Mouse (Mus musculus) intestine, embryonic 16.5 days (tissue): ENCODE measurements around the gene Frzb. TPM values are rescaled to one million over a fixed set of nuclear protein-coding genes. Genes with fewer than 3 reads are reported as not detected.

ENCODE experiments used
- ATAC-seq: fragments of 200-750 bp; cut with Nextera tagmentation; 2 replicates; pipeline ENCODE4 v1.8.0; 2017; ENCODE audit warnings: moderate TSS enrichment, moderate library complexity
- H3K27ac ChIP-seq: fragments of 300-500 bp; sonication (generic); 2 replicates; pipeline ENCODE4 v1.5.1; 2014; ENCODE audit warnings: mild to moderate bottlenecking, low read length
- H3K27me3 ChIP-seq: fragments of 300-500 bp; sonication (generic); replicated peaks from 2 replicates; pipeline ENCODE4 v1.6.1; 2014; ENCODE audit warnings: low read length, control low read depth, mixed read lengths; ENCODE audit not compliant: control insufficient read depth, insufficient read depth
- H3K36me3 ChIP-seq: fragments of 300-500 bp; sonication (generic); 2 replicates; pipeline ENCODE4 v1.6.1; 2014; ENCODE audit warnings: low read length, control low read depth; ENCODE audit not compliant: control insufficient read depth, insufficient read depth
- H3K4me1 ChIP-seq: fragments of 300-500 bp; sonication (generic); 2 replicates; pipeline ENCODE4 v1.6.1; 2014; ENCODE audit warnings: low read length, control low read depth, mixed read lengths; ENCODE audit not compliant: control insufficient read depth, insufficient read depth
- H3K4me2 ChIP-seq: fragments of 300-500 bp; sonication (generic); 2 replicates; pipeline ENCODE4 v1.6.1; 2014; ENCODE audit warnings: low read depth, low read length, control low read depth
- H3K4me3 ChIP-seq: fragments of 300-500 bp; sonication (generic); 2 replicates; pipeline ENCODE4 v1.5.1; 2014; ENCODE audit warnings: mild to moderate bottlenecking, low read length
- H3K9ac ChIP-seq: fragments of 300-500 bp; sonication (generic); 2 replicates; pipeline ENCODE4 v1.6.1; 2014; ENCODE audit warnings: low read depth, low read length
- H3K9me3 ChIP-seq: fragments of 300-500 bp; sonication (generic); 2 replicates; pipeline ENCODE4 v1.6.1; 2016; ENCODE audit warnings: low read length, control low read depth; ENCODE audit not compliant: control insufficient read depth
- WGBS: fragments of 180-500 bp; shearing (Covaris S2); extraction: QIAGEN DNeasy Blood & Tissue Kit; methylation state at CpG from one replicate; pipeline ENCODE4 v1.1.7; 2014; 5-methylcytosine and 5-hydroxymethylcytosine counted together
- polyA plus RNA-seq: library from polyadenylated mRNA; unstranded; fragments of >200 nt; fragmentation: Nextera tagmentation; extraction: Ambion mirVana; gene quantifications from 2 replicates; pipeline ENCODE4 v1.2.1, GENCODE M21; 2015

Frzb gene
- polyA plus RNA-seq, 1 experiment from 2014 or later: 2.4 TPM

GRCm38 (mm10) chr2:80434783-80435572 lies 12.4 kb downstream of the Frzb start:
- no peak overlapping the region for H3K27ac ChIP-seq
- ATAC-seq: no peak
- H3K9me3 ChIP-seq: no peaks in the 10 kb centered on the region
- no peaks in the 10 kb centered on the region for H3K4me1 ChIP-seq
- no peak overlapping the region for H3K4me2 ChIP-seq
- 53% methylated on average over 11 of the region's 11 CpGs for WGBS
- no peak overlapping the region for H3K9ac ChIP-seq
- no peak overlapping the region for H3K4me3 ChIP-seq
- H3K36me3 ChIP-seq: no peaks in the 10 kb centered on the region
- H3K27me3 ChIP-seq: no peaks in the 10 kb centered on the region

- 88% methylated on average over 6 of the region's 6 CpGs for WGBS
- H3K27me3 ChIP-seq: no peaks in the 10 kb centered on the region
- H3K4me2 ChIP-seq: no peak overlapping the region
- no peaks in the 10 kb centered on the region for H3K9me3 ChIP-seq
- no peak overlapping the region for H3K9ac ChIP-seq
- H3K4me3 ChIP-seq: no peak overlapping the region
- no peaks in the 10 kb centered on the region for H3K4me1 ChIP-seq
- H3K27ac ChIP-seq: no peak overlapping the region
- no peak for ATAC-seq
- no peaks in the 10 kb centered on the region for H3K36me3 ChIP-seq
Measured at GRCm38 (mm10) chr2:80433254-80433876, 14.1 kb downstream of the Frzb start.

DNA sequence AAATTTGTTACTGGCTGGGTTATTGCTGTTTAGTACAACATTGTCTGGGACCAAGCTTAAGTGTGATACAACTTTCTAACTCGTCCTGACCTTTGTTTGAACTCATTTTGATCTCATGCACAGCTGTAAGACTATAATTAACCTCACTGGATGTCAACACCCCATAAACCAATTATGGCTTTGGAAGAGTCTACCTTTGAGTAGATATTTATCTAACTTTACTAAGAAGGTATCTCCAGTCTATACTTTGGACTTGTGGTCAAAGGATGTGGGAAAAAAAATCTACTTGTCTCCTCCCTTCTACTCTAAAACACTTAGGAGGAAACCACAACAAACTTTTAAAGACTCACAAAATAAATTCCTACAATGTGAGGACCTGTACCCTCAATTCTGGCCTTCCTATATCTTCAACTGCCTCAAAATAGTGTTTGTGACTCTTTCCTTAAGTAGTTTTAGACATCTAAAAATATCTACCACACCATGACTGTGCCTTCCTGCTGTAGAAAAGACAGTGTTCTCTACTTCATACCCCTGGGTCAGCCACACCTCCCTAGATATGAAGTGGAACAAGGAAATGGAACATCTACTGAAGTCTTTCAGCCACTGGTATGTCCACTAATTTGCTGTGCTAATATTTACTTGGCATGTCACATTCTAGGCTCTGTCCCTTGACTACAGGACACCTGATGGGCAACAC lies 16.9 kb downstream of the Frzb start:
- Histone ChIP-seq H3K27me3 (no peaks in the 10 kb centered on the region), H3K4me1 (no peaks in the 10 kb centered on the region), H3K4me2 (no peak overlapping the region), H3K4me3 (no peak overlapping the region), H3K36me3 (no peaks in the 10 kb centered on the region), H3K27ac (no peak overlapping the region), H3K9me3 (no peaks in the 10 kb centered on the region), H3K9ac (no peak overlapping the region)
- WGBS: 33% methylated on average over 1 of the region's 1 CpGs
- peak; percentile 38; the same call in 1 of the 2 replicates for ATAC-seq

- Histone ChIP-seq H3K4me1 (no peaks in the 10 kb centered on the region), H3K27ac (no peak overlapping the region), H3K9me3 (no peaks in the 10 kb centered on the region), H3K4me3 (no peak overlapping the region), H3K27me3 (no peaks in the 10 kb centered on the region), H3K4me2 (no peak overlapping the region), H3K36me3 (no peaks in the 10 kb centered on the region), H3K9ac (no peak overlapping the region)
- ATAC-seq: no peak
- 92% methylated on average over 5 of the region's 5 CpGs for WGBS
Measured at GRCm38 (mm10) chr2:80423116-80423515, 24.3 kb downstream of the Frzb start.

GRCm38 (mm10) chr2:80421990-80422389 lies 25.4 kb downstream of the Frzb start:
- Histone ChIP-seq H3K4me1 (no peaks in the 10 kb centered on the region), H3K4me2 (no peak overlapping the region), H3K9me3 (no peaks in the 10 kb centered on the region), H3K27me3 (no peaks in the 10 kb centered on the region), H3K9ac (no peak overlapping the region), H3K36me3 (no peaks in the 10 kb centered on the region), H3K27ac (no peak overlapping the region), H3K4me3 (no peak overlapping the region)
- WGBS: 51% methylated on average over 1 of the region's 1 CpGs
- no peak for ATAC-seq

DNA sequence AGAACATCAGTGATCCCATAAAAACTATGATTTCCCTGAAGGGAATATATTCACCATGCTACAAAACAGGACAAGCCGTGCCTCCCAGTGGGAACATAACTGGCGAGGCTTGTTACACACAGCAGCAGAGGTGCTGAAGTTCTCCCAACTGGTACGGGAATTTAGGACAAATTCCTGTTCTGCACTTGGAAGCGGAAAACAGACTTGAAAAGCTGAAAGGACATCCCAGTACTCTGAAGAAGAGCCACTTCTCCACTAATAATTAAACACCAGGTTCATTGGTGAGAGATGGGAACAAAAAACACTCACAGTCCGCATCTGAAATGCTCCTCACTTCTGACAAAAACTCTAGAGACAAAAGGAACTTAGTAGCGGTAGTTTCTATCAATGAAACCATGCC lies 31.1 kb downstream of the Frzb start:
- no peak for ATAC-seq
- Histone ChIP-seq H3K9me3 (no peaks in the 10 kb centered on the region), H3K4me1 (no peaks in the 10 kb centered on the region), H3K4me3 (no peak overlapping the region), H3K4me2 (no peak overlapping the region), H3K36me3 (no peaks in the 10 kb centered on the region), H3K9ac (no peak overlapping the region), H3K27ac (no peak overlapping the region), H3K27me3 (no peaks in the 10 kb centered on the region)
- WGBS: 88% methylated on average over 6 of the region's 6 CpGs

GRCm38 (mm10) chr2:80414387-80414786 lies 33.0 kb downstream of the Frzb start:
- H3K27me3 ChIP-seq: no peaks in the 10 kb centered on the region
- H3K9me3 ChIP-seq: no peaks in the 10 kb centered on the region
- H3K27ac ChIP-seq: no peak overlapping the region
- no peak for ATAC-seq
- no peaks in the 10 kb centered on the region for H3K4me1 ChIP-seq
- no peak overlapping the region for H3K4me2 ChIP-seq
- whole genome bisulfite sequencing: 75% methylated on average over 3 of the region's 3 CpGs
- no peak overlapping the region for H3K4me3 ChIP-seq
- H3K9ac ChIP-seq: no peak overlapping the region
- H3K36me3 ChIP-seq: no peaks in the 10 kb centered on the region

DNA sequence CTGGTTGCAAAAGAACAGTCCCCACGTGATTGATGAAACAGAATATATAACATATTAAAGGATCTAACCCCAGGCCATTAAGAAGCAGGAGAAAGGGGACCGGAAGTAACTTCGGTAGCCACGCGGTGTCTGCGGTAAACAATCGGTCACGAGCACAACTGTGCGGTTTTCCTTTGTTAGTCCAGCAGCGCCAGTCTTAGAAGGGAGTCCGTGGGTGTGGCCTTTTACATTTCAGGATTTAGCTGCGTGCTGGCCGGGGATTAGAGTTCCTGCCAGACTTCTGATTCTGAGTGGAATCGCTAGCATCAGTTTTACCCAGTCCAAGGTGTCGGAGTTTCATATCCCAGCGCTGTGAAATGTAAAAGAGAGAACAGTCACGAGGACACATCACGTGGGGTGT lies 34.3 kb downstream of the Frzb start:
- H3K9me3 ChIP-seq: no peaks in the 10 kb centered on the region
- no peak for ATAC-seq
- H3K4me2 ChIP-seq: no peak overlapping the region
- no peaks in the 10 kb centered on the region for H3K4me1 ChIP-seq
- H3K4me3 ChIP-seq: no peak overlapping the region
- H3K27ac ChIP-seq: no peak overlapping the region
- no peaks in the 10 kb centered on the region for H3K27me3 ChIP-seq
- 81% methylated on average over 18 of the region's 18 CpGs for WGBS
- H3K36me3 ChIP-seq: no peaks in the 10 kb centered on the region
- H3K9ac ChIP-seq: no peak overlapping the region

DNA sequence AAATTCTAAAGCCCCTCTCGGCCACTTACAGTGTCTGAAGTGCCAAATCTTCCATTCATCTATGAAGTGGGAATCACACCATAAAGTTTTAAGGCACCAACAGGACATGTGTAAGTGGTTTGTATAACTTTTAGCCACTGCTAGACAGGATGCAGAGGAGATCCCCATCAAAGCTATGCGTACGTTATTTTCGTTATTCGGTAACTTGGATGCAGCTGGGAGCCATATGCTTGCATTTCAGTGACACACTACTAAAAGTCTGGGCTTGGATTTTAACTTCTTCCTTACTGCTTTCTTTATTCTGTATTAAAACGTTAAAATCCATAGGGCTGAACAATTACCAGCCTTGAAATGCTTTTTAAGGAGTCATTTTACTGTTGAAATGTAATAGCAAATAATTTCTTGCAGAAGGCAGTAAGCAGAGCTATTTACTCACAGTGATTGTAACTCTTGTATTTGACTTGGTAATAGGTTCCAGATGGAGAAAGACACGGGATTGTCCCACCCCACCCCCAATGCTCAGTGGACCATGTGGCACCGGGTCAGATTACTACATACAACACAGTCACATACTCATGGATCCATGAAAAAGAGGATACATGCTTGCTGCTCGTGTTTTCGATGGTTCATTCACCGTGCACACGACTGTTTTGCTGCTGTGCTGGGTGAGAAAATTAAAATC lies 37.4 kb downstream of the Frzb start:
- Histone ChIP-seq H3K9ac (no peak overlapping the region), H3K4me2 (no peak overlapping the region), H3K36me3 (no peaks in the 10 kb centered on the region), H3K9me3 (no peaks in the 10 kb centered on the region), H3K27me3 (no peaks in the 10 kb centered on the region), H3K4me1 (0 out of 2 replicates have a peak, but pooled peaks cover 3% of the 10 kb centered on the region), H3K4me3 (no peak overlapping the region), H3K27ac (no peak overlapping the region)
- no peak for ATAC-seq
- 66% methylated on average over 12 of the region's 12 CpGs for WGBS
